Comparison of ENCODE assay signal across 16 mouse cellular contexts in the genomic region with DNA sequence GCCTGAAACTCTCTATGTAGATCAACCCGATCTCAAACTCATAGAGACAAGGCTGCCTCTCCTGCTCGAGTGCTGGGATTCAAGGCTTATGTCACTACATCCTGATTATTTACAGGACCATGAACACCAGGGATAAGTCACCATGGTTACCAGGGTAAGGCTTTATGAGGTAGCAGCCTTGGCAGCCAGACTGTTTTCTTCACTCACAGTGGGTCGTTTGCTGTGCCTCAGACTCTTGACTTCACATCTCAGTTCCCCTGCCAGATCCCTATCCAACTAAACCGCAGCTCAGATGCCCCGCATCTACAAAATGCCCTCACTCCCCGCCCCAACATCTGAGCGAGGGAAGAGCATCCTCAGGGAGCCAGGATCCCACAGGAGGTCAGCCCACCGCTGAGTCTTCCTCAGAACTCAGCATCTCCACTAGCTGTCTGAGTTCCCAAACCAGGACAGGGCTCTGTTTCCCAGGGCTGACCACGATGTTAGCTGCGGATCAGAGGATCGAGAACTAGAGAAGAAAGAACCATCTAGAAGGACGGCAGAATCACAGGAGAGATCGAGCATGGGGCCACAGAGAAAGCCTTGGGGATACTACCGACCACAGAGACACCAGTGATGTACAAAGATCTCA. TPM values are rescaled to one million over a fixed set of nuclear protein-coding genes. Genes with fewer than 3 reads are reported as not detected.
DNase-seq lines count a peak whose midpoint lies in the region; ATAC-seq lines count a peak whose summit lies in the region.
"Had no signal": no experiment of that assay in that cellular context is flagged by ENCODE, and none has a peak within 500 bp of the region (broad histone marks: within the 10 kb centered on the region; RNA-seq: fewer than 3 reads in every experiment).

No protein-coding gene starts in this region.

- 30% methylated on average over 14 of the region's 14 CpGs for WGBS in forebrain, embryonic 13.5 days
- WGBS in midbrain, embryonic 11.5 days: 39% methylated on average over 14 of the region's 14 CpGs
- 61% methylated on average over 14 of the region's 14 CpGs for WGBS in liver, embryonic 12.5 days (ENCODE audit: insufficient replicate concordance)

- peak; percentile 44 for ATAC-seq in forebrain, embryonic 13.5 days
- ATAC-seq in midbrain, embryonic 11.5 days (ENCODE audit: low FRiP score): peak; percentile 33; the same call in 1 of the 2 replicates
- ATAC-seq in liver, embryonic 12.5 days: no peak

- H3K9ac ChIP-seq in forebrain, embryonic 13.5 days: no peak overlapping the region
- H3K9ac ChIP-seq in midbrain, embryonic 11.5 days (ENCODE audit: low read length): no peak overlapping the region; the same call in 1 of the 2 replicates
- no peak overlapping the region for H3K9ac ChIP-seq in liver, embryonic 12.5 days
- H3K9ac ChIP-seq: heart, embryonic 15.5 days; liver, embryonic 14.5 days had no signal

- no peak overlapping the region for H3K4me3 ChIP-seq in forebrain, embryonic 13.5 days
- no peak overlapping the region for H3K4me3 ChIP-seq in midbrain, embryonic 11.5 days (ENCODE audit: low read depth, low read length)
- no peak overlapping the region for H3K4me3 ChIP-seq in liver, embryonic 12.5 days
- H3K4me3 ChIP-seq: heart, embryonic 15.5 days had no signal

- H3K4me1 ChIP-seq in forebrain, embryonic 13.5 days: peaks cover 37% of the 10 kb centered on the region
- peaks cover 30% of the 10 kb centered on the region for H3K4me1 ChIP-seq in midbrain, embryonic 11.5 days (ENCODE audit: control insufficient read depth, insufficient read depth, low read length)
- H3K4me1 ChIP-seq in liver, embryonic 12.5 days: peaks cover 35% of the 10 kb centered on the region

- H3K4me2 ChIP-seq in forebrain, embryonic 13.5 days: peak overlapping the region; percentile 17; the same call in 1 of the 2 replicates
- H3K4me2 ChIP-seq in midbrain, embryonic 11.5 days: no peak overlapping the region
- no peak overlapping the region for H3K4me2 ChIP-seq in liver, embryonic 12.5 days
- H3K4me2 ChIP-seq: heart, embryonic 15.5 days had no signal

- H3K27me3 ChIP-seq in forebrain, embryonic 13.5 days: no peaks in the 10 kb centered on the region
- peaks cover 7% of the 10 kb centered on the region; the same call in 1 of the 2 replicates for H3K27me3 ChIP-seq in midbrain, embryonic 11.5 days (ENCODE audit: control insufficient read depth, insufficient read depth, low read length)
- H3K27me3 ChIP-seq in liver, embryonic 12.5 days (replicated peaks): peaks cover 11% of the 10 kb centered on the region; the same call in 1 of the 2 replicates
- H3K27me3 ChIP-seq: heart, embryonic 15.5 days had no signal

- no peaks in the 10 kb centered on the region for H3K36me3 ChIP-seq in forebrain, embryonic 13.5 days (ENCODE audit: poor library complexity, severe bottlenecking)
- H3K36me3 ChIP-seq in midbrain, embryonic 11.5 days (ENCODE audit: control insufficient read depth, insufficient read depth, low read length): no peaks in the 10 kb centered on the region
- no peaks in the 10 kb centered on the region for H3K36me3 ChIP-seq in liver, embryonic 12.5 days
- H3K36me3 ChIP-seq: heart, embryonic 15.5 days had no signal

- peak; percentile 19 for DNase-seq in cerebellum, adult 8-10 months
- DNase-seq in cerebellum, adult 11 months: no peak
- DNase-seq in brain, adult 2 months (ENCODE audit: low read depth, low spot score): peak; percentile 64
- peak; percentile 92 for DNase-seq in midbrain, embryonic 11.5 days (ENCODE audit: low spot score, missing footprints)
- no peak for DNase-seq in gastrocnemius, postnatal 25 days
- DNase-seq in thymus, adult 18-20 months: no peak
- DNase-seq: kidney, adult 18-20 months; layer of hippocampus, adult 9-11 months; right cerebral cortex, adult 18-20 months had no signal

- peak overlapping the region; percentile 99 for H3K27ac ChIP-seq in forebrain, embryonic 13.5 days
- no peak overlapping the region; the same call in 1 of the 2 replicates for H3K27ac ChIP-seq in midbrain, embryonic 11.5 days (ENCODE audit: low read depth, low read length)
- no peak overlapping the region for H3K27ac ChIP-seq in liver, embryonic 12.5 days
- H3K27ac ChIP-seq: liver, embryonic 14.5 days had no signal

- no peaks in the 10 kb centered on the region for H3K9me3 ChIP-seq in forebrain, embryonic 13.5 days (replicated peaks)
- no peaks in the 10 kb centered on the region for H3K9me3 ChIP-seq in midbrain, embryonic 11.5 days (ENCODE audit: control insufficient read depth, low read length)
- H3K9me3 ChIP-seq in liver, embryonic 12.5 days (replicated peaks): no peaks in the 10 kb centered on the region
- H3K9me3 ChIP-seq: heart, embryonic 15.5 days had no signal

RNA-seq across cellular contexts. Expression of gene Tex26, which starts 2.3 kb away (rescaled TPM):
- 2.2 and 3.1 TPM in 2 replicates for polyA plus RNA-seq in forebrain, embryonic 13.5 days (2015; fragmentation: Nextera tagmentation; extraction: Ambion mirVana)
- 1.2 and 1.5 TPM in 2 replicates for polyA plus RNA-seq in midbrain, embryonic 11.5 days (2014; fragmentation: Nextera tagmentation; extraction: Ambion mirVana)
- total RNA-seq in gastrocnemius, postnatal 25 days (2021): not detected
- 0.13 and 0.18 TPM in 2 replicates for polyA plus RNA-seq in liver, embryonic 12.5 days (2016; fragmentation: Nextera tagmentation; extraction: Ambion mirVana)
- total RNA-seq: adrenal gland, adult 18-20 months; common myeloid progenitor, adult 5-6 weeks; MEL had no signal

RNA-seq across cellular contexts. Expression of gene Medag, which starts 30.2 kb away (rescaled TPM):
- polyA plus RNA-seq in forebrain, embryonic 13.5 days (2015; fragmentation: Nextera tagmentation; extraction: Ambion mirVana): 1.1 and 1.2 TPM in 2 replicates
- 0.51 and 0.66 TPM in 2 replicates for polyA plus RNA-seq in midbrain, embryonic 11.5 days (2014; fragmentation: Nextera tagmentation; extraction: Ambion mirVana)
- total RNA-seq in gastrocnemius, postnatal 25 days (2021): 10 to 100 TPM; 15.8 to 18.2 TPM
- polyA plus RNA-seq in liver, embryonic 12.5 days (2016; fragmentation: Nextera tagmentation; extraction: Ambion mirVana): 0.35 and 0.57 TPM in 2 replicates
- total RNA-seq: common myeloid progenitor, adult 5-6 weeks; MEL had no signal

Comparison
In these comparisons a context has a peak if more than half of its experiments do, and no peak if none do; other contexts are left out.
1. DNase-seq: peak in cerebellum, adult 8-10 months (single experiment), brain, adult 2 months (single experiment) and midbrain, embryonic 11.5 days (single experiment); none in cerebellum, adult 11 months (single experiment), gastrocnemius, postnatal 25 days (single experiment) and thymus, adult 18-20 months (0 of 2).